Mouse (Mus musculus): ENCODE data around the gene Noct.

- no peak for TF ChIP-seq CTCF (IDR thresholded peaks at IDR 0.05)
- no peak for TF ChIP-seq EP300 (IDR thresholded peaks at IDR 0.05)
Observed at GRCm38 (mm10) chr3:51228821-51229205, 4.6 kb downstream of the Noct start.

All from lung, postnatal 0 days (tissue).